Mouse (Mus musculus) lung, embryonic 16.5 days (tissue): ENCODE results near the gene Slc30a4. TPM values are rescaled to one million over a fixed set of nuclear protein-coding genes. Genes with fewer than 3 reads are reported as not detected.

ENCODE experiments used
- ATAC-seq: fragments of 200-750 bp; cut with Nextera tagmentation; 2 replicates; pipeline ENCODE4 v1.8.0; 2017; ENCODE audit warnings: low read depth, mild to moderate bottlenecking, moderate library complexity
- H3K27ac ChIP-seq: fragments of 300-500 bp; sonication (generic); 2 replicates; pipeline ENCODE4 v1.5.1; 2014; ENCODE audit warnings: mild to moderate bottlenecking, control low read depth, low read length
- H3K27me3 ChIP-seq: fragments of 300-500 bp; sonication (generic); 2 replicates; pipeline ENCODE4 v1.6.1; 2014; ENCODE audit warnings: low read depth, low read length, mixed read lengths; ENCODE audit not compliant: control insufficient read depth, insufficient read depth
- H3K36me3 ChIP-seq: fragments of 300-500 bp; sonication (generic); 2 replicates; pipeline ENCODE4 v1.6.1; 2014; ENCODE audit warnings: low read length; ENCODE audit not compliant: control insufficient read depth, insufficient read depth
- H3K4me1 ChIP-seq: fragments of 300-500 bp; sonication (generic); replicated peaks from 2 replicates; pipeline ENCODE4 v1.6.1; 2014; ENCODE audit warnings: low read length, mixed read lengths; ENCODE audit not compliant: control insufficient read depth, insufficient read depth
- H3K4me2 ChIP-seq: fragments of 300-500 bp; sonication (generic); 2 replicates; pipeline ENCODE4 v1.6.1; 2014; ENCODE audit warnings: low read depth, low read length, control low read depth
- H3K4me3 ChIP-seq: fragments of 300-500 bp; sonication (generic); 2 replicates; pipeline ENCODE4 v1.5.1; 2014; ENCODE audit warnings: mild to moderate bottlenecking, low read length, control low read depth
- H3K9ac ChIP-seq: fragments of 300-500 bp; sonication (generic); 2 replicates; pipeline ENCODE4 v1.6.1; 2014; ENCODE audit warnings: low read length, control low read depth
- H3K9me3 ChIP-seq: fragments of 300-500 bp; sonication (generic); 2 replicates; pipeline ENCODE4 v1.6.1; 2016; ENCODE audit warnings: low read length; ENCODE audit not compliant: control insufficient read depth
- WGBS: fragments of 180-500 bp; shearing (Covaris S2); extraction: QIAGEN DNeasy Blood & Tissue Kit; methylation state at CpG from one replicate; pipeline ENCODE4 v1.1.7; 2014; 5-methylcytosine and 5-hydroxymethylcytosine counted together
- polyA plus RNA-seq: library from polyadenylated mRNA; unstranded; fragments of >200 nt; fragmentation: Nextera tagmentation; extraction: Ambion mirVana; gene quantifications from 2 replicates; pipeline ENCODE4 v1.2.1, GENCODE M21; 2015

Gene Slc30a4
- polyA plus RNA-seq, 1 experiment from 2014 or later = 6.1 TPM

DNA sequence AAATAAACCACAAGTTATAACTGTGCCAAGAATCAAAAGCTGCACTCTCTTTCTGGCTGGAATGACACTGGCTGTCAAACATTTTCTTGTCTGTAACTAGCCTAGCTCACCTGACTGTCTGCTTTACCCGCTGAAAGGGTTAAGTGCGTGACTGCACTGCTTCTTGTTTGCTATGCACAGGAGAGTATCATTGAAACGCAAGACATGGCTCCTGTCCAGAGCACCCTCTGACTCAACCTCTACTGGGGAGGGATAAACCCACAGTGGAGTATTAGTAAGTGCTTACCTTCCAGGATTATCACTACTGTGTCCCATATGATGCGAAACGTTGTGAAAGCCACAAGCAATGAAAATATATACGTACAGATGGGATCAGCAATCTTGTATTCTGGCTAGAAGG lies 15.8 kb downstream of the Slc30a4 start:
- WGBS = 62% methylated on average over 6 of the region's 6 CpGs
- H3K27me3 ChIP-seq = no peaks in the 10 kb centered on the region
- no peaks in the 10 kb centered on the region for H3K4me1 ChIP-seq
- no peaks in the 10 kb centered on the region for H3K36me3 ChIP-seq
- no peak overlapping the region for H3K9ac ChIP-seq
- no peak for ATAC-seq
- no peak overlapping the region for H3K4me3 ChIP-seq
- peaks cover 6% of the 10 kb centered on the region for H3K9me3 ChIP-seq
- no peak overlapping the region for H3K27ac ChIP-seq
- H3K4me2 ChIP-seq = no peak overlapping the region

DNA sequence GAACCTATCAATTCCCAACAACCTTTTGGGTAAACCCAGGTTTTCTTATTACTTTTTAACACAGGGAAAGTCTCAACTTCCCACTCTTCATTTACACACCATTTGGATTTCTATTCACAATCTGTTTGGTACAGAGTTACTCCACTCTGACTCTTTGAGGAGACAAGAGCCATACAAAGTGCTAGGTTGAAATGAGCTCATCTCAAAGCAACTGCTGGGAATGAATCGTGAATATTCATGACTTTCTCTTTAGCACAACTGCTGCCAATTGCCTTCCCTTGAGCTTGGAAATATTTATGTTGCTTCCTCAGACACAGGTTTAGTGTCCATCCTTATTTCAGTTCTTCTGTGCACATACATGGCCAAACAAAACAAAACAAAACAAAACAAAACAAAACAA lies 18.8 kb downstream of the Slc30a4 start:
- no peak overlapping the region for H3K4me3 ChIP-seq
- no peaks in the 10 kb centered on the region for H3K36me3 ChIP-seq
- no peaks in the 10 kb centered on the region for H3K4me1 ChIP-seq
- no peaks in the 10 kb centered on the region for H3K27me3 ChIP-seq
- H3K27ac ChIP-seq = no peak overlapping the region
- no peak overlapping the region for H3K4me2 ChIP-seq
- no peak overlapping the region for H3K9ac ChIP-seq
- H3K9me3 ChIP-seq = peaks cover 10% of the 10 kb centered on the region
- ATAC-seq = no peak
- 83% methylated on average over 1 of the region's 1 CpGs for WGBS

DNA sequence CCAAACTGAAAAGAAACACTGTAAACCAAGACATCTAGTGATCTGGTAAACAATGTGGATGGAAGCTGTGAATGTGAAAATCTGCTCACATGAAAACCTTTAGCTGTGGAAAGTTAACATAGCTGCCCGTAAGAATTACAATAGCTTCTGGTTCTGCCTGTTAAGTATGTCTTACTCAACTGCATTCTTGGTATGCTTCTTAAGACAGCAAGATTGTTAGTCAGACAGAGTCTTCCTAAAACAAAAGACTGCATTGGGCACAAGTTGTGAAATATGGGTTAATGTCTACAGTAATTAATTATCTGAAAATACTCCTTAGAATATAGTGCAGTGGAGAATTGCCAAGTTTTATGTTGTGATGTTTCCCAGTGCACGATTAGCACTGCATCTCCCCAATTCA lies 19.9 kb downstream of the Slc30a4 start:
- H3K9ac ChIP-seq = no peak overlapping the region
- H3K4me3 ChIP-seq = no peak overlapping the region
- no peak overlapping the region for H3K27ac ChIP-seq
- H3K4me1 ChIP-seq = no peaks in the 10 kb centered on the region
- H3K36me3 ChIP-seq = no peaks in the 10 kb centered on the region
- H3K27me3 ChIP-seq = no peaks in the 10 kb centered on the region
- peaks cover 10% of the 10 kb centered on the region for H3K9me3 ChIP-seq
- no peak for ATAC-seq
- WGBS = 72% methylated on average over 2 of the region's 2 CpGs
- H3K4me2 ChIP-seq = no peak overlapping the region

GRCm38 (mm10) chr2:122681379-122682137 lies 20.9 kb downstream of the Slc30a4 start:
- Histone ChIP-seq H3K27me3 (no peaks in the 10 kb centered on the region), H3K4me2 (no peak overlapping the region), H3K4me1 (no peaks in the 10 kb centered on the region), H3K9me3 (peaks cover 10% of the 10 kb centered on the region), H3K4me3 (no peak overlapping the region), H3K27ac (no peak overlapping the region), H3K9ac (no peak overlapping the region), H3K36me3 (no peaks in the 10 kb centered on the region)
- 81% methylated on average over 5 of the region's 5 CpGs for WGBS
- ATAC-seq = no peak

GRCm38 (mm10) chr2:122675126-122675525 lies 27.3 kb downstream of the Slc30a4 start:
- 87% methylated on average over 2 of the region's 2 CpGs for WGBS
- ATAC-seq = no peak
- Histone ChIP-seq H3K27ac (no peak overlapping the region), H3K4me1 (no peaks in the 10 kb centered on the region), H3K4me3 (no peak overlapping the region), H3K4me2 (no peak overlapping the region), H3K27me3 (no peaks in the 10 kb centered on the region), H3K9me3 (no peaks in the 10 kb centered on the region), H3K36me3 (no peaks in the 10 kb centered on the region), H3K9ac (no peak overlapping the region)

- no peak overlapping the region for H3K4me2 ChIP-seq
- H3K4me1 ChIP-seq = no peaks in the 10 kb centered on the region
- WGBS = 63% methylated on average over 5 of the region's 5 CpGs
- no peak for ATAC-seq
- H3K36me3 ChIP-seq = no peaks in the 10 kb centered on the region
- H3K27ac ChIP-seq = no peak overlapping the region
- no peaks in the 10 kb centered on the region for H3K9me3 ChIP-seq
- H3K27me3 ChIP-seq = no peaks in the 10 kb centered on the region
- H3K4me3 ChIP-seq = no peak overlapping the region
- no peak overlapping the region for H3K9ac ChIP-seq
Observed at GRCm38 (mm10) chr2:122672841-122673240, 29.6 kb downstream of the Slc30a4 start.

- H3K4me3 ChIP-seq = no peak overlapping the region
- no peaks in the 10 kb centered on the region for H3K27me3 ChIP-seq
- no peak overlapping the region for H3K4me2 ChIP-seq
- ATAC-seq = no peak
- no peaks in the 10 kb centered on the region for H3K4me1 ChIP-seq
- no peak overlapping the region for H3K27ac ChIP-seq
- H3K9ac ChIP-seq = no peak overlapping the region
- no peaks in the 10 kb centered on the region for H3K9me3 ChIP-seq
- 65% methylated on average over 5 of the region's 5 CpGs for WGBS
- H3K36me3 ChIP-seq = no peaks in the 10 kb centered on the region
Observed at GRCm38 (mm10) chr2:122671714-122672113, 30.7 kb downstream of the Slc30a4 start.

GRCm38 (mm10) chr2:122667856-122668255 lies 34.6 kb downstream of the Slc30a4 start:
- Histone ChIP-seq H3K27me3 (no peaks in the 10 kb centered on the region), H3K4me2 (no peak overlapping the region), H3K9me3 (no peaks in the 10 kb centered on the region), H3K36me3 (no peaks in the 10 kb centered on the region), H3K27ac (no peak overlapping the region), H3K4me1 (no peaks in the 10 kb centered on the region), H3K4me3 (no peak overlapping the region), H3K9ac (no peak overlapping the region)
- WGBS = 18% methylated on average over 5 of the region's 5 CpGs
- no peak for ATAC-seq

DNA sequence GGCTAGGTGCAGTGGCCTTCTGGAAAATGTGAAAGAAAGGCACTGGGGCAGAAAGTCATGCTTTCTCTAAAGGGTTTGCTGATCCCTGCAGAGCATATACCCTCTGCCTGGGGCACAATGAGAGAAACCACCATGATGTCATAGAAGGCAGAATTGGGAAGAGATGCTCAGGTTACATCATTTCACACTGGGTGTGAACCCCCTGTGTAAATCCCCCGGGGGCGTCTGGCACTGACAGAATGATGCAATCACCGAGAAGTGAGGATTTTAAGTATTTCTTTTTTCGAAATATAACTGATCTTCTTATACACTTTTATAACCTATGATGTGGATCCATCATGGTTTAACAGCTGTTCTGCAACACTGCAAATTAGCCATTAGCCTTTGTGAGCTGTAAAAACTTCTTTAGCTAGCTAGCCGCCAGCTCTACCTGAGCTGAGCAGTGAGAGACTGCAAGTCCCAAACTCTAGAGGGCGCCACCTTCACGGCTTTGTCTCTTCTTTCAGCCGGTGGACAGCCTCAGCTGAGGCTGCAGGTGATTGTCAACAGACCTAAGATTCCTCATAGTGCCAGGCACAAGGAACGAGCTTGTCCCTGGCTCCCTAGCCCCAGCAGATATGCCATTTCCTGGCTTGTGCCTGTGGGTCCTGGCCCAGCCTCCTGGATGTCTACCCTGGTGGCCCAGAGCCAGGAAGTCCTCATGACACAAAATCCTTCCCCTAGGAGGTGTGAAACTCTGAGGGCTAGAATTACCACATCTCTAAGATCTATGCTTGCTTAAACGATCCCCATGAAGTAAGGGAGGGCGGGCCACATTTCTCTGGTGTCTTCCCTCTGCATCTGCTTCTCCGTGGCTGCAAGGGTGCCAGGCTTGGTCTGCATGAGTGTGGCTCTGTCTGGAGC lies 36.2 kb downstream of the Slc30a4 start:
- 31% methylated on average over 12 of the region's 12 CpGs for WGBS
- H3K36me3 ChIP-seq = no peaks in the 10 kb centered on the region
- H3K4me3 ChIP-seq = no peak overlapping the region
- H3K9ac ChIP-seq = no peak overlapping the region
- H3K9me3 ChIP-seq = no peaks in the 10 kb centered on the region
- no peaks in the 10 kb centered on the region for H3K27me3 ChIP-seq
- no peak overlapping the region for H3K4me2 ChIP-seq
- H3K27ac ChIP-seq = no peak overlapping the region
- ATAC-seq = peak; percentile 31; the same call in 1 of the 2 replicates
- no peaks in the 10 kb centered on the region for H3K4me1 ChIP-seq
